Mouse (Mus musculus): ENCODE measurements around the gene Sez6l.

The Sez6l gene

DNA sequence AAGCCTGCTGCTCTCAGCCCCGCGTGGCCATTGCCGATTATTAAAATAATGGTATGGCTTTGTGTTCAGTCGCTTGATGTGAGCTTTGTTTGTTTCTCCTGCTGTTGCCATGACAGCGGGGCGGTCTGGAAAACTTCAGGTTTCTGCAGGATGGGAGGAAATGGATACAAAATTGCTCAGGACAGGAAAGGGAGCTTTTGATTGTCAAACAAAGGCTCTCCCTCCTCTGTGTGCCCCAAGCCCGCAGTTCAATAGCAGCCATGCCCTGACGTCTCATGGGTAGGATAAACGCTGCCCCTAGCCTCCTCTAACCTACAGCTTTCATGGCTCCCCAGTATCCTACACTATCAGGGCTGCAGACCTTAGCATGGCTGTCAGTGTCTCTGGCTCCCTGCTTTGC lies 6.3 kb upstream of the Sez6l start:
- DNase-seq: no peak

- no peak for DNase-seq
These were observed 765 bp upstream of the Sez6l start for GRCm38 (mm10) chr5:112577750-112578149.

DNA sequence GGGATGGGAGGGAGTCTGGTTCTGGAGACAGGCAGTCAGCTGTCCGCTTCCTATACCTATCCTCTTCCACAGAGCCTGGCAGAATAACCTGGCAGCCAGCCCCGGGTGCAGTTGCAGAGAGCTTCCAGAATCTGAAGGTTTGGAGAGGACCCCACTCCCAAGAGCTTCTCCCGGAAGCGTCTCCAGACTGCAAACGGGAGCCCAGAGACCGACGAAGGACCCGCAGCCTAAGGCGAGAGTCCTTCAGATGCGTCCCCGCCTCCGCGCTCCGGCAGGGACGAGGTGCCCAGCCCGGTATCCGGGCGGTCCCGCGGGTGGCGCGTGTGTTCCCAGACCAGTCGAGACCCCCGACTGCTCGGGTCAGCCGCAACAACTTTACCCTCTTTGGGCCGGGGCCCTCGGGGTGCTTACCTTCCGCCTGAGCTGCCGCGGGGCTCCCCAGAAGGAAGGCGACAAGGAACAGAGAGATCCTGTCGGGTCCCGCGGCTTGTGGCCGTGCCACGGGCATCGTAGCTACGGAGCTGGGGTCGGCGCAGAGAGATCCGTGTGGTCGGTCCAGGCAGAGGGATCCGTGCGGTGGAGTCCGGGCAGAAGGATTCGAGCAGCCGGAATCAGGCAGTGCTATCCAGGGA lies 508 bp downstream of the Sez6l start:
- DNase-seq: no peak

- DNase-seq: no peak
These were observed 1.7 kb downstream of the Sez6l start for GRCm38 (mm10) chr5:112575151-112575915.

DNA sequence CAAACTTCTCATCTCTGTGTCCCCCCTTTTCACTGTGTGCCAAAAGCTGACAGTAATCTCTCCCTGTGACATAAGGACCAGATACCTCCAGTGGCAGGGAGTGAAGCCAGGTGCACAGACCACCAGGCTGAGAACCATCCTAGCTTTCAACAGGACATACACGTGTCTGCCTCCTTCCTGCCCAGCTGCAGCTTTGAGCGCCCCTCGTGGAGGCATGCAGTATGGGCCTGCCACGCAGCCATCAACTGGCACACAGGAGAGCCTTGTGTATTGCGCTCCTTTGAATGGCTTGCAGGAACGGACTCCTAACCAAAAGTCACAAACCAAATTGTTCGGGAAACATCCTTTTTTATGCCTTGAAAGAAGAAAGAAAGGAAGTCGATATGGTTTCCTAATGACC lies 3.1 kb downstream of the Sez6l start:
- no peak for DNase-seq

- DNase-seq: no peak
These were observed 4.8 kb downstream of the Sez6l start for GRCm38 (mm10) chr5:112572217-112572616.

DNA sequence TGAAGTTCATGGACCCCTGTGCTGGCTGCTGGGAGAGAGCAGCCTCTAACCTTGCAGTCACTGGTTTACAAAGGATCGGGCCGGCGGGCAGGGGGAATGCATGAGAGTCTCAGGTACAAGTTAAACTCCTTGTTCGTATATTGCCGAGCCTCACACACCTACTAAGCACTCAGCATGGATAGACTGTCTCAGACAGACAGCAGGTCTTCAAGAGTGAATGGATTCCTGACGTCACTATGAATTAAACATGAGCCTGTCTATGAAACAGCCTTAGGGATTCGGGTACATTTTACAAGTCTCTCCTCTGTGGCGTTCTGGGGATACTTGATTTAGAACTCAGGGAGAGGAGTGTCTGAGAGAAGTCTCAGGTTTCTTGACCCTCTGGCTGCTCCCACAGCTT lies 11.5 kb downstream of the Sez6l start:
- no peak for DNase-seq

GRCm38 (mm10) chr5:112565083-112565482 lies 11.9 kb downstream of the Sez6l start:
- no peak for DNase-seq

DNA sequence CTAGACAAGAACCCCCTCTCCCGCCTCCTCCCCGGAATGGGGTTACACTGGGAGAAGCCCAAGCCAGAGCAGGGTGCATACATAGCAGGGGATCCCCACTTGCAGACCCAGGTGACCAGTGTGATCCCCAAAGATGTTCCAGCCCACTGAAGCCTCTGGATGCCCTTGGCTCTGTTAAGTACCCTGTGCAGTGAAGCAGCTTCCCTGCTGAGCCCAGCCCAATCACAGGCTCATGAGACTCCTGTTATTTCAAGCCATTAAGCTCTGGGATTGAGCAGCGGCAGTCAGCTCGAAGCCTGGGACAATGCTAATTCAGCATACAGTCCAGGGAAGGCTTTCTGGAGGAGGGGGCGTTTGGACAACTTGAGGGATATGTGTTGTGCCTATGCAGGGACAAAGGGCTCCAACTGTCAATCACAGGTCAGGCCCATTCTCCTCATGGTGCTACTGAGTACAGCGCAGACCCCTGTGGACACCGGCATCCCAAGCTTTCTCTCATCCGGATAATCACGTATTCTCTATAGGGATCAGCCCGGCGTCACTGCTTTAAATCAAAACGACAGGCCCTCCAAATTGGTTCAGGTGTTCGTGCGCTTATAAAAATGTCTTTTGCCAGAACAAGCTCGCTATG lies 16.0 kb downstream of the Sez6l start:
- no peak for DNase-seq

GRCm38 (mm10) chr5:112560139-112560538 lies 16.8 kb downstream of the Sez6l start:
- no peak for DNase-seq

DNA sequence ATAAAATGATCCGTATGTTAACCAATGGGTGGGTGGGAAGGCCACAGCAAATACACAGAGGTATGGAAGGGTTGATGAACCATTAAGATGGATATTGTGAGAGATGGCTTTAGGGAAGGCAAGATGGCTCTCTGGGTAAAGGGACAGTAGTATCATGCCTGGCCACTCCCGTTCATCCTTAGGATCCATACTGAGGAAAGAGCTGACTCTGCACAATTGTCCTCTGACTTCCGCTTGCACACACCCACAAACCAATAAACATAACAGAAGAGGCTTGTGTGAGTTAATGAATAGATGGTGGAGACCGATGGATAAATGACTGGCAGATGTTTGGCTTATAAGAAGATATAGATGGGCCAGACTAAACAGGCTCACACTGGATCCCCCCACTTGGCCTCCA lies 19.6 kb downstream of the Sez6l start:
- no peak for DNase-seq

GRCm38 (mm10) chr5:112556640-112557039 lies 20.3 kb downstream of the Sez6l start:
- no peak for DNase-seq

- no peak for DNase-seq
These were observed 22.5 kb downstream of the Sez6l start for GRCm38 (mm10) chr5:112554508-112554907.

- DNase-seq: no peak
These were observed 24.2 kb downstream of the Sez6l start for GRCm38 (mm10) chr5:112552786-112553185.

DNA sequence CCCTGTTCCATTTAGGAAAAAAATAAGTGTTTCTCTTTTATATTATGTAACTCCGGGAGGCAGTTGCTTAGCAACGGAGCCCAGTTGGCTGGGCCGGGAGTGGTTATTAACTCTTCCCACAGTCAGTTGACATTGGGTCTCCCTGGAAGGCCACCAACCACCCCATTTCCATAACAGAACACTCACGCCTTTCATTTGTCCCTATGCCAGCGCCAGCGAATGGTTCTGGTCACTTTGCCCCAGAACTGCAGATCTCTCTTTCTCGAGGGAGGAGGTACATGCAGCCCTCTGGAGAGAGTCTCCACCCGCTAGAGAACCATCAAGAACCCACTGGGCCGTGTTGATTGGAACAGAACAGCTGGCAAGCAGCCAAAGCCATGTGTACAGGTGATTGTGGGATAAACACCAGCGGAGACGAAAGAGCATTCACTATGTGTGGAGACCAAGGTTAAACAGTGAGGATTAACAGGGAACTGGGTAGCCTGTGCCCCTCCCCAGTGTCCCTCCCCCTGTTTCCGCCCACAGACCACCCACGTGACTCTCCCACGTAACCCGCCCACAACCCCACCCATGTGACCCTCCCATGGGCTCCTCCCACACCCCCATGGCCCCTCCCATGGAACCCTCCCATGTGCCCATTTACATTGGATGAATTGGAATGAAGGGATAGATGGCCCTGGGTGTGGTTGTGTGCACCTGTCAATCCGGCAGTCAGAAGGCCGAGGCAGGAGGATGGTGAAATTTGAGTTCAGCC lies 24.8 kb downstream of the Sez6l start:
- DNase-seq: no peak

DNA sequence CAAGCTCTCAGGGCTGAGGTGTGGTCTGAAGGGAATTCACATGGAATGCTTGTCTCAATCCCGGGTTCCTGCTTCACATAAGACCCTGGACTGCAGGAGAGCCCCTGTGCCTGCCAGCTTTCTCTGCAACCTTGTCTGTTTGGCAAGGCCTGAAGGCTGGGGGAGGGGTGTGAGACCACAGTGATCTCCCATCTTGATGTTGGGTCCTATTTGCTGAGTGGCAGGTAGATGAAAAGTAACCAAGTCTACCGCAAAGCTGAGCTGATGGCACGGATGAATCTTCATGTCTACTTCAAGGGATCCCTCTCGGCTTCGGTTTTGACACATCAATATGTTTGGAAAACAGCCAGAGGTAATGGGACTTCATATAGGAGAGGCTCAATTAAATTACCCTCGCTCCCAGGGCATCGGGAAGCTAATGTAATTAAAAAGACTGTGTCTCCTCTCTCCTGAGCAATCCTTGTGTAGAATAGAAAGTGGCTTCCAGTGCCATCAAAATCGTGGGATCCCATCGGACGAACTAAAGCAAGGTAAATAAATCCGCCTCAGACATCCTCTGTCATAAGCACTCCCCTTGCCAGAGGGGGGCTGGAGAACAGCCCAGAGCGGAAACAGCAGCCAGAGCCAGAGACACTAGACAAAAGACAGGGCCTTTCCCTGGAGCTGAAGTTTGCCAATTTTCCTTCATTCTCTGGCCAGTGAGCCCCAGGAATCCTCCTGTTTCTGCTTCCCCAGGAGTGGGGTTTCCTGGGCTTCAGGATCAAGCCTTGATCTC lies 28.0 kb downstream of the Sez6l start:
- no peak for DNase-seq

- DNase-seq: no peak
These were observed 30.2 kb downstream of the Sez6l start for GRCm38 (mm10) chr5:112546771-112547170.

DNA sequence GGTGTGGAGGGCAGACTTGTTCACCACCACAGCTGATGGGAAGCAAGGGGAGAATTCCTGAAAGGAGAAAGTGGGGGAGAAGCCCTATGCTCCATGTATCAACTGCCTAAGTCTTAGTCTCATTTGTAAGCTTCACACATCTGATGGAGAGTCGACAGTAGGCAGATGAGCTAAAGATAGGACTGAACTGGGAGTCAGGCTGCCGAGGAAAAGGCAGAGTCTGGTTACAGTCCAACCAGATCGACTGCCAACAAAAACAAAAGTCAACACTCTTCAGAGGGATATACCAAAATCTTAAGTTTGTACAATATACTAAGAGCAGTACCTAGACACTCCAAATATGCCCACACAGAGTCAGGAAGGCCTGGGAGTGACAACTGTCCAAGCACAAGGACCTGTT lies 38.7 kb downstream of the Sez6l start:
- no peak for DNase-seq

GRCm38 (mm10) chr5:112535868-112536267 lies 41.1 kb downstream of the Sez6l start:
- no peak for DNase-seq

DNA sequence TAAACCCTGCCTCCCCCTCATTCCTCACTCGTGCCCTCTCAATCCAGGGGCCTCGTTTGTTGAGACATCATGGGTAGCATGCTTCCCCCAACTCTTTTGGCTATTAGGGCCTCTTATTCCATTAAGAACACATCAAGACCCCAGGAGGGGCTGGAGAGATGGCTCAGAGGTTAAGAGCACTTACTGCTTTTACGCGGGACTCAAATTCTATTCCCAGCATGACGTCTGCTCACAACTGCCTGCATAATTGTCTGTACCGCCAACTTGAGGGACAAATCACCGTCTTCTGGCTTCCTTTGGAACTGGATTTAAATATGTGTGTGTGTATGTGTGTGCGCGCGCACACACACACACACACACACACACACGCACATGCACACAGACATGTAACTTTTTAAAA lies 42.8 kb downstream of the Sez6l start:
- no peak for DNase-seq

- DNase-seq: no peak
These were observed 43.5 kb downstream of the Sez6l start for GRCm38 (mm10) chr5:112533312-112534075.

DNA sequence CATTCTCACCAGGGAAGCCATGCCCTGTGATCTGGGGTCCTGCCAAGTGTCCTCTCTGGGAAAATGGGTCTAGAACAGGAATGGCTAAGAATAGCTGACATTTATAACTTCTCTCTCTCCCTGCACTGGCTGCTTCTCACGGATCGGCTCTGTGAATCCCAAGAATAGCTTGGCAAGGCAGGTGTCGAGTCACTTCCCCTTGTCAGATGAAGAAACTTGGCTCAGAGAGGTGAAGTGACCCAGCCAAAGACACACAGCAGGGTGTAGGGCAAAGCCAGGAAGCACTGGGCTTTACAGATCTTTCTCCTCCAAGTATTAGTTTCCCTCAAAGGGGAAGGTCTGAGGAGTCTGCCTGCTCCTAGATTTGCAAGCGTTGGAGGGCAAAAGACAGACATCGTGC lies 44.1 kb downstream of the Sez6l start:
- no peak for DNase-seq
